Mouse (Mus musculus): Measurements from ENCODE around the gene Hsd11b2.

The Hsd11b2 gene

DNA sequence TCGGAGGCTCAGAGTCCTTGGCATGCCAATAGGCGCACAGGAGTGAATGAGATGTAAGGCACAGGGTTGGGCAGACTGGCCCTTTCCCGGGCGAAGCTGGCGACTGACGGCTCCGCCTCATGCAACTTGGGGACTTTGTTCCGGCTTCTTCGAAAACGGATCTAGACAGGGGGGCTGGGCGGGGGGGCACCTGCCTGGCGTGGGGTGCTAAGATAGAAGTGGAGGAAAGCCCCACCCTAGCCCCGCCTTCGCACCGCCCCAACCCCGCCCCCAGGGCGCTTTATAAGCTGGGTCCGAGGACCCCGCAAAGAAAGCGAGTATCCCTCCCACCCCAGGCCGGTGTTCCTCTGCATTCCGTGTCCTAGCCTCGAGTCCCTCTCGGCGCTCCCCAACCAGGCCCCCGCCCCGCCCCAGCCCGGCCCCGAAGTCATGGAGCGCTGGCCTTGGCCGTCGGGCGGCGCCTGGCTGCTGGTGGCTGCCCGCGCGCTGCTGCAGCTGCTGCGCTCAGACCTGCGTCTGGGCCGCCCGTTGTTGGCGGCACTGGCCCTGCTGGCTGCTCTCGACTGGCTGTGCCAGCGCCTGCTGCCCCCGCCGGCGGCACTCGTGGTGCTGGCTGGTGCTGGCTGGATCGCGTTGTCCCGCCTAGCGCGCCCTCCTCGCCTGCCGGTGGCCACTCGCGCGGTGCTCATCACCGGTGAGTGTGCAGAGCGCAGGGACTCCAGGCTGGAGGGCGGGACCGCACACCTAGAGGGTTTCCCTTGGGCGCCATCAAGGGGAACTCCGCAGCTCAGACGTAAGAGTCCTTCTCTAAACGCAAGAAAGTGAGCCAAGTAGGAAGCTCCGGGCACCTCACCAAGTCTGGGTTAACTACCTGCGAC lies at the start of gene Hsd11b2:
Gene Hsd11b2 (plus strand): TSS at position 320 of the 878 bp plus-strand sequence.
- peak; percentile 82 for DNase-seq (ENCODE audit: low read depth, low spot score)

GRCm38 (mm10) chr8:105469041-105469695 lies 49.4 kb upstream of the Hsd11b2 start:
- DNase-seq (ENCODE audit: low read depth, low spot score): no peak

DNA sequence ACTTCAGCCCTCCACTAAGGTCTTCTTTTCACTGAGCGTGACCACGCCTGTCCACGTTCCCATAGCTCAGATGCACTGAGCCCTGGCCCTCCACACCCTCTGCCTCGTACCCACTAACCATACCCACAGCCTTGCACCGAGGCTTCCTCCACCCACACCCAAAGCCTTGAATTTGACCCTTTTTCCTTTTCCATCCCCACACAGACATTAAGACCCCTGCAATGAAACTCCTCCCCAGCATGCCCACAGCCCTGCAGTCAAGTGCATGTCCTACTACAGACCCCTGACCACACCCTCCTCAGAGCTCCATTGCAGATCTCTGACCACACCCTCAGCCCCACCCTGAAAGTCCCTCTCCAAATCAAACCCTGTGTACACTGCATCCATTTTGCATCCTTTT lies 48.7 kb upstream of the Hsd11b2 start:
- no peak for DNase-seq (ENCODE audit: low read depth, low spot score)

- no peak for DNase-seq (ENCODE audit: low read depth, low spot score)
These were observed 48.3 kb upstream of the Hsd11b2 start for GRCm38 (mm10) chr8:105470262-105470661.

DNA sequence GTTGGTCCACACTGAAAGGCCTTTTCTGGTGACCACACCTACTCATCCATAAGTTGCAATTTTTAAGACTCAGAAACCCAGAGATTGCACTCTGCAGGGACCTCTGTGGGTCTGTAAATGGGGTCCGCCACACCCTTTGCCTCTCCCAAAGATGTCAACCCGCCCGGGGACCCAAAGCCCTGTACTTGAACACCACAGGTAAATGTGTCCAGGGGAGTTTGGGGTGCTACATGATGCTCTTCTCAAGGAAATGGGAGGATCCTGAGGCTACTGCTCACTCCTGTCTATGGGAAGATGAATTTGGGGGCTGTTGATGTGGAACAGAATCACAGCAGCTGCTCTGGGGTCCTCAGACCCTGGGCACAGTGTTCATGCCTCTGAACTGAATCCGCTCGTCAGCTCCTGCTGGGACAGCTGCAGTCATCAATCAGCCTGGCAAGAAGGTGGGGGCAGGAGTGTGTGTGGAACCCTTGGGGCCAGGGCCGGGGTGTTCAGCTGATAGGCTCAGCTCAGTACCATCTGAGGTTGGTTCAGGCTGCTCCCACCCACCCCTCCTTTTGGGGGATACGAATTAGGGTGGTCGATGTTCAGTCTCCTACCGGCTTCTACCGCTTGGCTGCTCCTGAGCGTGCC lies 47.8 kb upstream of the Hsd11b2 start:
- no peak for DNase-seq (ENCODE audit: low read depth, low spot score)

DNA sequence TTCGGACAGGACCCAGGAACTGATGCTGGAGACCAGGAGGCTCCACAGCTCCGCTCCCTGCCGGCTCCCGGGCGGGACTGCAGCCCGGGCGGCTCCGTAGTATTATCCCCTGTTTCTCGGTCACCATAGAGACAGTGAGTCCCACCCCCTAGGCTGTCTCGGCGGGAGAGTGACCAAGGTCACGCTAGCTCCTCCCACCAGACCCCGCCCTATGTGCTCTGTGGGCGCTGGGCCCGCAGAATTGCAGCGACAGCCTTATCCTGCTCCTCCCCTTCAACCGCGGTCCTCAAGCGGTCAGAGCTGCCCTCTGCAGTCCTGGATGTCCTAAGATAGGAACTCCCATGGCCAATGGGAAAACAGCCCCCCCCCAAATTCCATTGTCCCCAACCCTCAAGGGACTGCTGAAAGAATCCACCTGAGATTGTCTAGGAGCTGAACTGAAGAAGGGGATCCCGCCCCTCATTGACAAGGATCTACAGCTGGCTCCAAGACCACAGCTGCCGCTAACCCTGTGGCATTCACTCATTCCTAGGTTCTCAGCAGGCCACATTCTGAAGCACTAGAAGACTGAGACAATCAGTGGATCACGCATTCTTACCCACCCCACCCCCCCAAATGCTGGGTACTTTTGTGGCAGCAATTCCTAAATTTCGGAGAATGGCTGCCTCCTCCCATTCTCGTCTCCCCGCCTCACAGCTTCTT lies 47.1 kb upstream of the Hsd11b2 start, which contains the start of gene Tppp3:
Gene Tppp3 (minus strand): TSS at position 213 of the 702 bp plus-strand sequence.
- no peak for DNase-seq (ENCODE audit: low read depth, low spot score)

GRCm38 (mm10) chr8:105472414-105472932 lies 46.1 kb upstream of the Hsd11b2 start:
- DNase-seq (ENCODE audit: low read depth, low spot score): no peak

GRCm38 (mm10) chr8:105472983-105473382 lies 45.6 kb upstream of the Hsd11b2 start:
- no peak for DNase-seq (ENCODE audit: low read depth, low spot score)

- no peak for DNase-seq (ENCODE audit: low read depth, low spot score)
These were observed 44.5 kb upstream of the Hsd11b2 start for GRCm38 (mm10) chr8:105473816-105474606.

- DNase-seq (ENCODE audit: low read depth, low spot score): no peak
These were observed 43.9 kb upstream of the Hsd11b2 start for GRCm38 (mm10) chr8:105474680-105475079.

DNA sequence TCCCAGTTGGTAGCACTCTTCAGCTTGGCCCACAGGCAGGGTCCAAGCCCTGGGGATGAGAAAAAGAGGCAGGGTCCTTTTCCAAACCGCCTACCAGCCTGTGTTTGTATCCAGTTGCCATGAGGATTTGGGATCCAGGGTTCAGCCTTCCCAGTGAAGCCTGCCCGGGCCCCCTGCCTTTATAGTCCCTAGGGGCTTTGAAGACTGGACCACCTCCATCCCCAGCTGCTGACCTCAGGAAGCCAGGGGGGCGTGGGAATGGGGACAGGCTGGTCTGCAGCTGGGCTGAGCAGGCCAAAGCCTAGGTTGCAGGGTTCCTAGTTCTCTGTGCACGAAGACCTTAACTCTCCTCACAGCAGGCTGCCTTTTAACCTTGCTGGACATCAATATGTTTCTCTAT lies 43.3 kb upstream of the Hsd11b2 start:
- no peak for DNase-seq (ENCODE audit: low read depth, low spot score)

GRCm38 (mm10) chr8:105475742-105476141 lies 42.8 kb upstream of the Hsd11b2 start:
- DNase-seq (ENCODE audit: low read depth, low spot score): no peak

DNA sequence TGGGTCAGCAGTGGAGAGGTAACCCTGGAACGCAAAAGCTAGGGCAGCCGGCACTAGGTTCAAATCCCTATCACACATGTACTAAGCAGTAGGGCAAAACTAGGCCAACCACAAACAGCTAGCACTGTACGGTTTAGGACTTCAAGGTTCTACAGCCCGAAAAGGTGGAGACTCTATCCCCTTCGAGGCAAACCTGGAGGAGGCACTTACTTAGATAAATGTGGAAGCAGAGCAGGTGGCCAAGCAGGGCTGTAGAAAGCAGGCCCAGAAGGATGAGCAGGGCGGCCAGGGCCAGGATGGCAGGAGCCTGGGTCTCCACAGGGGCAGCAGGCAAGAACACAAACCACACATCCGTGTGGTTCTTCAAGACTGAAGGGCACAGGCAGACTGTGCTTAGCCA lies 42.4 kb upstream of the Hsd11b2 start:
- no peak for DNase-seq (ENCODE audit: low read depth, low spot score)

GRCm38 (mm10) chr8:105476628-105477413 lies 41.7 kb upstream of the Hsd11b2 start:
- DNase-seq (ENCODE audit: low read depth, low spot score): peak; percentile 49

DNA sequence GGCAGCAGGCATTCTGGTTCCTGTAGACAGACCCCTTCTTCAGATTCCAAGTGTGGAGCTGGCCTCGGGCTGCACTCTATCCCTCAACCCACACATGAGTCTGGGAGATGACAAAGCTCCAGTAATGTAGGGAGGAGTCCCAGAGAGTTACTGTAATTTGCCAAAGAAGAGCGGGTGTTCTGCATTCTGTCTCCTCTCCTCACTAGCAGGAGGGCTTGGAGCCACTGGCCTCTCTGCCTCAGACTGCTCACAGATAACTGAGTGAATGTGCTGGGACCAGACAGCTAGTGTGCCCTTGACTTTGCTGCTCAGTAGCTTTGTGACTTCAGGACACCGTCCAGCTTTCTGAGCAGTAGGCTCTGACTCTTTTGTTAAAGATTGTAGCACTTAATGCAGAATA lies 40.8 kb upstream of the Hsd11b2 start:
- DNase-seq (ENCODE audit: low read depth, low spot score): no peak

DNA sequence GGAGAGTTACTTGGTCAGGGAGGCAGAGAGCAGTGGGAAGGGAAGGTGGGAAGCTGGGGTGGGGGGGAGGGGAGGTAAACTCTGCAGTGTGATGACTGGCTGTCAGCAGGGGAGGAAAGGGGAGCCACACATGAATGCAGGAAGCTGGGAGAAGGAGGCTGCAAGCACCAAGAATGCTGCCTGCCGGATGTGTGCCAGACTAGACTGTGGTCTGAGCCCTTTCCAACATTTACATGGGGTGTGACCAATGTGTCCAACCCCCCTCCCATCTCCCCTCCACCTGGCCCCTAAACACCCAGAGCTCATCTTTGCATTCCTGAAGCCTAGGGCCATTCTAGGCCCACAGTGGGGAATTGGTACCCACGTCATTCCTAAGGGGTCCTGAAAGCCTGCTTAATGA lies 37.5 kb upstream of the Hsd11b2 start:
- no peak for DNase-seq (ENCODE audit: low read depth, low spot score)

GRCm38 (mm10) chr8:105481453-105481852 lies 37.1 kb upstream of the Hsd11b2 start:
- DNase-seq (ENCODE audit: low read depth, low spot score): peak; percentile 79

- DNase-seq (ENCODE audit: low read depth, low spot score): no peak
These were observed 36.4 kb upstream of the Hsd11b2 start for GRCm38 (mm10) chr8:105482123-105482522.

GRCm38 (mm10) chr8:105483212-105484029 lies 35.1 kb upstream of the Hsd11b2 start:
- DNase-seq (ENCODE audit: low read depth, low spot score): no peak

Measured in A20 (cell line).